Mouse (Mus musculus): ENCODE results near the gene Dse.

GRCm38 (mm10) chr10:34194503-34194902, 13.0 kb downstream of the Dse start:
- no peak for TF ChIP-seq POLR2A (IDR thresholded peaks at IDR 0.05; ENCODE audit: extremely low read depth, insufficient read depth, low read length)
- TF ChIP-seq CTCF (IDR thresholded peaks at IDR 0.05; ENCODE audit: low read depth, low read length) = no peak

Measured in liver, adult 2 months (tissue).